Mouse (Mus musculus): ENCODE data around the gene Col15a1. TPM values are rescaled to one million over a fixed set of nuclear protein-coding genes. Genes with fewer than 3 reads are reported as not detected.
A peak's percentile ranks its signal among the peaks of the same experiment; 100 is the strongest.

The Col15a1 gene
- total RNA-seq, 2 experiments from 2014 or later: 50.7 to 61.5 TPM

- no peak for DNase-seq
Measured at GRCm38 (mm10) chr4:47272452-47273130, 64.6 kb downstream of the Col15a1 start.

DNA sequence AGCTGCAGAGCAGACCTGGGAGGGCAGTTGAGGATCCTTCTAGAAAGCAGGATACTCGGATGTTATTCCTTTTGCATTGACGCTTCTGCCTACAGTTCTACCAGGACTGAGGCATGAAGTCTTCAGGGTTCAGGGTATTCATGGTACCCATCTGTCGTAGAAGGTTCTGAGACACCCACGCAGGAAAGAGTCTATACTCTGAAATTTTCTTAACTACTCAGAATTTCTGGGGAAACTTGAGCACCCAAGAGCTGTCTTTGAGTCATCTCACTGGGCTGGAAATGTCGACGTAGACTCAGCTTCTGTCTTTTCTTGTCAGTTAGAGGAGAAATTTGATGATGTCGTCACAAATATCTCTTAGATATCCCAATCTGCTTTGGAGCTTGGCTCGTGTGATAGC is 65.8 kb downstream of the Col15a1 start:
- DNase-seq: no peak

GRCm38 (mm10) chr4:47274911-47275310 is 67.0 kb downstream of the Col15a1 start:
- no peak for DNase-seq

DNA sequence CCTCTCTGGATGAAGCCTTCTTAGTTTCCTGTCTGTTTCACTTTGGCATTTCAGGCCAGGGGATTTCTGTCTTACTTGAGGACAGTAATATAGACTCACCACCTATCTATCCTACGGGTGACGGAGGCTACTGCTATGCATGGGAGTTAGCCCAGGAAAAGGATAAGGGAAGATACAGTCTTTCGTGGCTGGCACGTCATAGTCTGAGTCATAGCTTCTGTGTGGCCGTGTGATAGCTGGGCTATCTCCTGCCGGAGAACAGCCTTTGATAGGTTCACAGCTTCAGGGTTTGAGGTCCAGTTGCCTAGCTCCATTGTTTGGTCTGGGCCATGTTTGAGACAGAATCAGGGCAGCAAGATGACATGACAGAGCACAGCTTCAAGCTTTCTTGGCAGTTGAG is 70.4 kb downstream of the Col15a1 start:
- DNase-seq: no peak

GRCm38 (mm10) chr4:47279085-47279707 is 71.2 kb downstream of the Col15a1 start:
- no peak for DNase-seq

DNA sequence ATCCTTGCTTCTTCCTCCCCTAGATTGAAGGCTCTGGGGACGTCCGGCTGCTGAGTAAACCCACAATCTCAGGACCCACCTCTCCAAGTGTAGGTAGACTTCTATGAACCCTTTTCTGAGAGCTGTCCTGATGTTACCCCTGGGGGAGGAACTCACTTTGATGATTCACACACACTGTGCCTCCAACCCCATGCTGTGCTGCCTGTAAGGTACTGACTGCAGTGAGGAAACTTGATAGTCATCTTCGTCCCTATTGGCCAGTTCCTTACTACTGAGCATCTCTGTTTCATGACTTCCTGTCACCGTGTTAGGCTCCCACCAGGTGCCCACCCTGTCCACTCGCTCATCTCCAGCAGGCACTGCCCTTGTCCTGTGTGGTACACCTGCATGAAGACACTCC is 72.2 kb downstream of the Col15a1 start:
- no peak for DNase-seq

GRCm38 (mm10) chr4:47281920-47282682 is 74.1 kb downstream of the Col15a1 start:
- no peak for DNase-seq

- DNase-seq: no peak
Measured at GRCm38 (mm10) chr4:47284311-47284710, 76.3 kb downstream of the Col15a1 start.

GRCm38 (mm10) chr4:47284874-47285273 is 76.9 kb downstream of the Col15a1 start:
- peak; percentile 32 to 54 for DNase-seq

GRCm38 (mm10) chr4:47286599-47287147 is 78.7 kb downstream of the Col15a1 start:
- no peak for DNase-seq

GRCm38 (mm10) chr4:47287468-47287867 is 79.5 kb downstream of the Col15a1 start:
- no peak for DNase-seq

DNA sequence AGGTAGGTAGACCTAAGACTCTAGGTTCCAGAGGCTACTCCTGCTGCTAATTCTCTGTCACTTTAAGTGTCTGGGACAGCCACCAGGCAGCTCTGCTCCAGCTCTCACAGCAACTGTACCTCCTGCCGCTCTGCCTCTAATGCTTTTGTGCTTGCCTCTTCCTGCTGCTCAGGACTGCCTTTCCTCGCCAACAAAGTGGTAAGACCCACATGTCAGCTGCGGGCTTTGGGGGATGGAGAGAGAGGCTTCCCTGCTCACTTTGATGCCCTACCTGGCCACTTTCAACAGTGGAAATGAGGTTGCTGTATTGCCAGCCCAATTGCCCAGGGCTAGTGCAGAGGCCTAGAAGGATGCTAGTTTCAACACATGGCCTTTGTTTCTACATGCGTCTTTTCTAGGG is 80.3 kb downstream of the Col15a1 start:
- DNase-seq: no peak

- no peak for DNase-seq
Measured at GRCm38 (mm10) chr4:47289526-47289925, 81.6 kb downstream of the Col15a1 start.

DNA sequence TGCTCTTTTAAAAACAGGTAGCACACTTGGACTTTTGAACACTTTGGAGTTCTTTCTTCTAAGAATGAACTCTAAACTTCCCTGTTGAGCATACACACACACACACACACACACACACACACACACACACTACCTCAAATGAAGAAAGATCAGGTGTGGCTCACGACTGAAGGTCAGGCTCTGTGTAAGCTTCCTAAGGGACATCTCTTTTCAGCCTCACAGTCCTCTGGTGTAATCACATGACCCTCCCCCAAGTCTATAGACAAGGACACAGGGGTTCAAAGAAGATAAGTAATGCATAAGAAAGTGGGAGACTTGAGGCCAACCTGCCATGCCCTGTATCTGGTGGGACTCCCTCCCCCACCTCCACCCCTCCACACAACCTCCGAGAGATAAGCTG is 82.5 kb downstream of the Col15a1 start:
- DNase-seq: no peak

DNA sequence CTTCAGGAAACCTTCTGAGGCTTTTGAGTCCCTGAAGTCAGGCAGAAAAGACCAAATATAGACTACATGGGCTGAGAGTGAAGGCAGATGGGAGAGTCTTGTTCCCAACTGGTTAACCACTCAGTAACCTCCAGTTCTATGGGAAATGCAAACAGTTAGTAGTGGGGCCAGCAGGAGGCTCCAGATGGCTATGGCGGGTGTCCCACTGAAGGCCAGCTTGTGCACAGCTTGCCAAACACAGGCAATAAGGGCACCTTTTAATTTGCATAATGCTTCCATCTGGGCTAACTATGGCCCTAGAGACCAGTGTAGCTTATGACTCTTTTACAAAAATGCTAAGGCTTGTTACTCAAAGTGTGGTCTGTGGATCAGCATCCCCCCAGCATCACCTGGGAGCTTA is 83.1 kb downstream of the Col15a1 start:
- no peak for DNase-seq

DNA sequence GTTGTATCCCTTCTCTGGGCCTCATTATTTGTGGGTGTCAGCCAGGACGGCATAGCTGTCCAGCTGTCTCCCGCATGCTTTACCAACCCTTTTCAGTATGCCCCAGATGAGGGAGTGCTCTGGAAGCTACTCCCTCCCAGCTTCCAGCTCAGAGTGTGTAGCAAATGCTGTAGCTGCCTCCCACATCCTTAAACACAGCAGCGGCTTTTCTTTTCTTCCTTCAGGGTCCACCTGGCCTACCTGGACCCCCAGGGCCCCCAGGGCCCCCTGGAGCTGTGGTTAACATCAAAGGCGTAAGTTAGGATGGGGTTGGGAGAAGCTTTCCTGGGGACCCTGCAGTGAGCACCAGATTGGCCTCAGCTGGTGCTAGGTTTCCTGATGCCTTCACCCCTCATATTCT is 85.0 kb downstream of the Col15a1 start:
- DNase-seq: no peak

- peak; percentile 82 to 86 for DNase-seq
Measured at GRCm38 (mm10) chr4:47293771-47294543, 86.0 kb downstream of the Col15a1 start.

GRCm38 (mm10) chr4:47294544-47295070 is 86.6 kb downstream of the Col15a1 start:
- no peak for DNase-seq

DNA sequence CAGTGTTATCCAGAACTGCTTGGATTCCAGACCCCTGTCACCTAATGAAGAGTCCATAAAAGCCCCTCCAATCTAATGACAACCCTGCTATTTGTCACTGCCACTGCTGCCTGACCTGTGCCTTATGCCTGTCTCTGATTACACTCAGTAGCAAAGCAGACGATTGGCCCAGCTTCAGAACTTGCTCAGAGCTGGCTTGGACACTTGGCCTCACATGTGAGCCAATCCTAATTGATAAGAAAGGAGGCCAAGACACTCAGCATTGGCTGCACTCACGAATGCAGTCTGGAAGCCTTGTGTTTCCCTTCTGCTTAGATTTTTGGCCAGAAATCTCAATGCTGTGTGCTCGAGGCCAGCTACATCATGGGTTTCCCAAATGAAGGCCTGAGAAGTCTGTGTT is 87.6 kb downstream of the Col15a1 start:
- DNase-seq: peak; percentile 83 to 89

DNA sequence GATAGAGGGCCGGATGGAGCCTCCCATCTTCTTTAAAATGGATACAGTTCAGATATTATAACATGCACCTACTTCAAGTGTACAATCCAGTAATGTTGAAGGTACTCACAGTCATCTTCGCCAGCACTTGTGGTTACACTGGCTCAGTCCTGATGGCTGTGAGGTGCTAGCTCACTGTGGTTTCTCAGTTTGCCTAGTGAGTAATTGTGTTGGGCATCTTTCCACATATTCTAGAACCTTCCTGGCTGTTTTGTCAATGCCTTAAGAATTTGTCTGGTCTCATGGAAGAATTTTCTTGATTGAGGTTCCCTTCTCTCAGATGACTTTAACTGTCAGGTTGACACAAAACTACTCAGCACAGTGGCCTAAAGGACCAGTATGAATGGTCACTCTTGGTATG is 92.7 kb downstream of the Col15a1 start:
- DNase-seq: no peak

DNA sequence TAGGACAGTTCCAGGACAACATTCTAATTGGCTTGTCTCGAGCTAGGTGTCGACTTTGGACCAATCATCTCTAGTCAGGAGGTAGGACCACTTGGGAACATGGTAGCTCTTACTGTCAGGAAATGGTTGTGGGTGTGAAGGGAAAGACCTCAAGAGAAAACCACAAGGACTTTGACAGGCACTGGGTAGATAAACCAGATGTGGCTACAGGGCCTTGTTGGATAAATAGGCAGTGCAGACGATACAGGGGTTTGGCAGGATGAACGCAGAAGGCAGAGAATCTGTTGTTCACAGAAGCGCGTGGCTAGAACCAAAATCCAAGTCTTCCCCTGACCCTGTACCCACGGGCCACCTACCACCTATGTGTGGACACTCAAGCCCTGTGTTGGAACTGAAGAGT is 94.6 kb downstream of the Col15a1 start:
- DNase-seq: no peak
